Mouse (Mus musculus): ENCODE data around the gene Rdh8. TPM values are rescaled to one million over a fixed set of nuclear protein-coding genes. Genes with fewer than 3 reads are reported as not detected.

Gene Rdh8
- polyA plus RNA-seq, 1 experiment, result not detected

DNA sequence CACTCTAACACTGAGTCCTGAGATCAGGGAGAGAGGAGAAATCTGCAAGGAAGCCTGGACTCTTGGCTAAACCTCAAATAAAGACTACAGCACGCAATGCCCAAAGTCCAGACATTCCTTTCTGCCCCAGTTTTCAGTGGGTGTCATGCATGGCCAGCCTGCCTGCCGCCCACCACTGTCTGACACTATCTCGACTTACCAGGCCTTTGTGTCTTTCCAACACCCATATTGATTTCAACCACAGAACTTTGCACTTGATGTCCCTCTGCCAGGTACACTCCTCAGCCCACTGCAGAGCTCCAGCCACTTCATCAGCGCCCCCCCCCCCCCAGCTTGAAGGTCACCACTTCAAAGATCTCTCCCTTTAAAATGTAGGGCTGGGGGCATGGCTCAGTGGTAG, 43.9 kb downstream of the Rdh8 start:
- TF ChIP-seq CTCF (IDR thresholded peaks at IDR 0.05; ENCODE audit: control insufficient read depth, insufficient read depth, insufficient replicate concordance, low read depth, low read length) (no peak), POLR2A (IDR thresholded peaks at IDR 0.05; ENCODE audit: control insufficient read depth, low read depth, low read length) (no peak)
- no peak overlapping the region for H3K4me3 ChIP-seq (ENCODE audit: control insufficient read depth, low read depth, low read length)
- H3K27ac ChIP-seq (ENCODE audit: control insufficient read depth, insufficient read depth, low read depth, low read length), result no peak overlapping the region
- H3K4me1 ChIP-seq (ENCODE audit: control insufficient read depth, insufficient read depth, low read length), result no peaks in the 10 kb centered on the region
- H3K36me3 ChIP-seq (ENCODE audit: control insufficient read depth, insufficient read depth, low read length), result no peaks in the 10 kb centered on the region
- H3K27me3 ChIP-seq (ENCODE audit: control insufficient read depth, insufficient read depth, low read length), result no peaks in the 10 kb centered on the region

DNA sequence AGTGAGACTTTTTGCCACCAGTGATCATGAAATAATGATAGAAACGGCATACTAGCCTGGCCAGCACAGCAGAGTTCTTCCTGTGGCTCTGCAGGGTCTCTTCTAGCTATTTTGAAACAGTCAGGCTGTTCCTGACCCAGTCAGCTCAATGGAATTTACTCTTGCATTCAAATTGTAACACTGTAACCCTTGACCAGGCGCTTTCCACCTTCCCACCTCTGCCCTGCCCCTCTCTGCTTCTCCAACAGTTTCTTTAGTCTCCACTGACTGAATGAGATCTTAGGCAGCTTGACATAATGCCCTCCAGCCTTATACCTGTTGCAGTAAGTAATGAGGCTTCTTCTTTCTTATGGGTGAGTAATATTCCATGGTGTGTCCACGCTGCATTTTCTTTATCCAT, 48.6 kb downstream of the Rdh8 start:
- peaks cover 7% of the 10 kb centered on the region for H3K4me1 ChIP-seq (ENCODE audit: control insufficient read depth, insufficient read depth, low read length)
- H3K4me3 ChIP-seq (ENCODE audit: control insufficient read depth, low read depth, low read length), result no peak overlapping the region
- no peak overlapping the region for H3K27ac ChIP-seq (ENCODE audit: control insufficient read depth, insufficient read depth, low read depth, low read length)
- TF ChIP-seq POLR2A (IDR thresholded peaks at IDR 0.05; ENCODE audit: control insufficient read depth, low read depth, low read length) (no peak), CTCF (IDR thresholded peaks at IDR 0.05; ENCODE audit: control insufficient read depth, insufficient read depth, insufficient replicate concordance, low read depth, low read length) (no peak)
- no peaks in the 10 kb centered on the region for H3K27me3 ChIP-seq (ENCODE audit: control insufficient read depth, insufficient read depth, low read length)
- no peaks in the 10 kb centered on the region for H3K36me3 ChIP-seq (ENCODE audit: control insufficient read depth, insufficient read depth, low read length)

- Histone ChIP-seq H3K27me3 (ENCODE audit: control insufficient read depth, insufficient read depth, low read length) (no peaks in the 10 kb centered on the region), H3K4me3 (ENCODE audit: control insufficient read depth, low read depth, low read length) (peak within 1 kb of the TSS; percentile 71), H3K36me3 (ENCODE audit: control insufficient read depth, insufficient read depth, low read length) (no peaks in the 10 kb centered on the region), H3K4me1 (ENCODE audit: control insufficient read depth, insufficient read depth, low read length) (peaks cover 7% of the 10 kb centered on the region), H3K27ac (ENCODE audit: control insufficient read depth, insufficient read depth, low read depth, low read length) (no peak within 1 kb of the TSS)
- TF ChIP-seq POLR2A (IDR thresholded peaks at IDR 0.05; ENCODE audit: control insufficient read depth, low read depth, low read length), result no peak
- no peak for TF ChIP-seq CTCF (IDR thresholded peaks at IDR 0.05; ENCODE audit: control insufficient read depth, insufficient read depth, insufficient replicate concordance, low read depth, low read length)
These were observed 50.2 kb downstream of the Rdh8 start, which contains the start of gene A230050P20Rik for GRCm38 (mm10) chr9:20868448-20869001. Gene A230050P20Rik, plus strand, starts transcription at chr9:20868642.

DNA sequence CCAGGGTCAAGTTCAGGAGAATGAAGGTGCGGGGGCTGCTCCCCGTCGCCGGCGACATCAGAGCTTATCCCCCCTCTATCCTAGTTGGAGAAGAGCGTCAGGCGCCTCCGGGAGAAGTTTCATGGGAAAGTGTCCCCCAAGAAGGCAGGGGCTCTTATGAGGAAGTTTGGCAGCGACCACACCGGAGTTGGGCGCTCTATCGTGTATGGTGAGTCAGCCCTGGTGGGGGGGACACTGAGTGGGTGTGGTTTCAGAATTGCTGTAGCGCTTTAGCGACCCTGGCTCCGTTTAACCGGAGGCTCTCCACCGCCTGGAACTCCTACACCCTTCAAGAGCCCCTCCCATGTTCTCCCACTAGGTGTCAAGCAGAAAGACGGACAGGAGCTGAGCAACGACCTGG, 50.9 kb downstream of the Rdh8 start:
- Histone ChIP-seq H3K4me3 (ENCODE audit: control insufficient read depth, low read depth, low read length) (no peak overlapping the region), H3K36me3 (ENCODE audit: control insufficient read depth, insufficient read depth, low read length) (no peaks in the 10 kb centered on the region), H3K27me3 (ENCODE audit: control insufficient read depth, insufficient read depth, low read length) (no peaks in the 10 kb centered on the region), H3K4me1 (ENCODE audit: control insufficient read depth, insufficient read depth, low read length) (peaks cover 7% of the 10 kb centered on the region), H3K27ac (ENCODE audit: control insufficient read depth, insufficient read depth, low read depth, low read length) (no peak overlapping the region)
- TF ChIP-seq CTCF (IDR thresholded peaks at IDR 0.05; ENCODE audit: control insufficient read depth, insufficient read depth, insufficient replicate concordance, low read depth, low read length), result no peak
- TF ChIP-seq POLR2A (IDR thresholded peaks at IDR 0.05; ENCODE audit: control insufficient read depth, low read depth, low read length), result no peak

GRCm38 (mm10) chr9:20870211-20871173, 52.2 kb downstream of the Rdh8 start:
- TF ChIP-seq CTCF (IDR thresholded peaks at IDR 0.05; ENCODE audit: control insufficient read depth, insufficient read depth, insufficient replicate concordance, low read depth, low read length) (no peak), POLR2A (IDR thresholded peaks at IDR 0.05; ENCODE audit: control insufficient read depth, low read depth, low read length) (no peak)
- Histone ChIP-seq H3K36me3 (ENCODE audit: control insufficient read depth, insufficient read depth, low read length) (no peaks in the 10 kb centered on the region), H3K27ac (ENCODE audit: control insufficient read depth, insufficient read depth, low read depth, low read length) (no peak overlapping the region), H3K4me1 (ENCODE audit: control insufficient read depth, insufficient read depth, low read length) (peaks cover 7% of the 10 kb centered on the region), H3K27me3 (ENCODE audit: control insufficient read depth, insufficient read depth, low read length) (no peaks in the 10 kb centered on the region), H3K4me3 (ENCODE audit: control insufficient read depth, low read depth, low read length) (no peak overlapping the region)

DNA sequence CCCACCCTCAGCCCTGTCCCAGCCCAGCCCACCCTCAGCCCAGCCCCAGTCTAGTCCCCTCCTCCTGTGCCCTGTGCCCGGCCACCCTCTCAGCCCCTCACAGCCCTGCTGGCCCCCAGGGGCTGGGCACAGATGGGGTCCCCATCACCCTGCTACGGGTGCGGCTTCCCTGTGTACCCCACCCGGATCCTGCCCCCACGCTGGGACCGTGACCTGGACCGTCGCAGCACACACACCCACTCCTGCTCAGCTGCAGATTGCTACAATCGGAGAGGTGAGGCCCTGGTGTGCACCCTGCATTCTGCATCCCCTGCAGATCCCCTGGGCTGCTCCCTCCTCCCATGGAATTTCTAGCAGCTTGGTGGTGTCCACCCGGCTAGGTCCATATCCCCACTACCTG, 54.7 kb downstream of the Rdh8 start:
- H3K36me3 ChIP-seq (ENCODE audit: control insufficient read depth, insufficient read depth, low read length), result no peaks in the 10 kb centered on the region
- no peak for TF ChIP-seq CTCF (IDR thresholded peaks at IDR 0.05; ENCODE audit: control insufficient read depth, insufficient read depth, insufficient replicate concordance, low read depth, low read length)
- no peak for TF ChIP-seq POLR2A (IDR thresholded peaks at IDR 0.05; ENCODE audit: control insufficient read depth, low read depth, low read length)
- peaks cover 7% of the 10 kb centered on the region for H3K4me1 ChIP-seq (ENCODE audit: control insufficient read depth, insufficient read depth, low read length)

DNA sequence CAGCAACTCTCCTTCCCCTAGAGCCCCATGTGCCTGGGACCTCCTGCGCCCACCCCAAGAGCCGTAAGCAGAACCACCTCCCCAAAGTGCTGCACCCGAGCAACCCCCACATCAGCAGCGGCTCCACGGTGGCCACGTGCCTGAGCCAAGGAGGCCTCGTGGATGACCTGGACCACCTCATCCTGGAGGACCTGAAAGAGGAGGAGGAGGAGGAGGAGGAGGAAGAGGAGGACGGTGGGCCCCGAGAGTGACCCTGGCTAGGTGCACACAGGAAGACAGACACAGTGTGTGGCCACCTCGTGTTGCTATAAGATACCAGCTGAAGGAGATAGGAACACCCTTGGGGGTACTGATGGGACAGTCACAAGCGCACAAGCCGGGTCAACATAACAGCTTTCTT, 55.2 kb downstream of the Rdh8 start:
- H3K4me1 ChIP-seq (ENCODE audit: control insufficient read depth, insufficient read depth, low read length), result peaks cover 6% of the 10 kb centered on the region
- H3K27me3 ChIP-seq (ENCODE audit: control insufficient read depth, insufficient read depth, low read length), result no peaks in the 10 kb centered on the region
- H3K4me3 ChIP-seq (ENCODE audit: control insufficient read depth, low read depth, low read length), result no peak overlapping the region
- TF ChIP-seq POLR2A (IDR thresholded peaks at IDR 0.05; ENCODE audit: control insufficient read depth, low read depth, low read length), result no peak
- no peak for TF ChIP-seq CTCF (IDR thresholded peaks at IDR 0.05; ENCODE audit: control insufficient read depth, insufficient read depth, insufficient replicate concordance, low read depth, low read length)
- no peak overlapping the region for H3K27ac ChIP-seq (ENCODE audit: control insufficient read depth, insufficient read depth, low read depth, low read length)
- H3K36me3 ChIP-seq (ENCODE audit: control insufficient read depth, insufficient read depth, low read length), result no peaks in the 10 kb centered on the region

More for the DNA sequence above, 54.7 kb downstream of the Rdh8 start:
- Histone ChIP-seq H3K27ac (ENCODE audit: control insufficient read depth, insufficient read depth, low read depth, low read length) (no peak overlapping the region), H3K4me3 (ENCODE audit: control insufficient read depth, low read depth, low read length) (no peak overlapping the region), H3K27me3 (ENCODE audit: control insufficient read depth, insufficient read depth, low read length) (no peaks in the 10 kb centered on the region)

Data from testis, adult 2 months (tissue).